Mouse (Mus musculus) G1E (cell line): ENCODE measurements at regions not wholly inside any gene's neighbourhood (a gene's known extent, or its start where the extent isn't known, plus 50 kb on each side); places are given as distances from the start of the nearest gene placed in this dataset.

Source experiments
- CTCF ChIP-seq: IDR thresholded peaks from 2 replicates; pipeline ENCODE4 v1.5.1; 2012; ENCODE audit warnings: low read depth, low read length, inconsistent platforms, mixed read lengths
- GATA1 ChIP-seq: IDR thresholded peaks from 2 replicates; pipeline ENCODE4 v1.6.1; 2012; ENCODE audit warnings: borderline replicate concordance, low read length, inconsistent platforms, mixed read lengths
- GATA2 ChIP-seq: IDR thresholded peaks from 2 replicates; pipeline ENCODE4 v1.6.1; 2012; ENCODE audit warnings: low read depth, low read length, inconsistent platforms, borderline replicate concordance
- POLR2AphosphoS5 ChIP-seq: IDR thresholded peaks from 2 replicates; pipeline ENCODE4 v1.6.1; 2012; ENCODE audit warnings: low read depth, low read length, inconsistent platforms; ENCODE audit not compliant: insufficient replicate concordance
- TAL1 ChIP-seq: conservative IDR thresholded peaks from 2 replicates; pipeline ENCODE4 v1.6.1; 2012; ENCODE audit warnings: low read depth, low read length, inconsistent platforms, mixed read lengths

DNA sequence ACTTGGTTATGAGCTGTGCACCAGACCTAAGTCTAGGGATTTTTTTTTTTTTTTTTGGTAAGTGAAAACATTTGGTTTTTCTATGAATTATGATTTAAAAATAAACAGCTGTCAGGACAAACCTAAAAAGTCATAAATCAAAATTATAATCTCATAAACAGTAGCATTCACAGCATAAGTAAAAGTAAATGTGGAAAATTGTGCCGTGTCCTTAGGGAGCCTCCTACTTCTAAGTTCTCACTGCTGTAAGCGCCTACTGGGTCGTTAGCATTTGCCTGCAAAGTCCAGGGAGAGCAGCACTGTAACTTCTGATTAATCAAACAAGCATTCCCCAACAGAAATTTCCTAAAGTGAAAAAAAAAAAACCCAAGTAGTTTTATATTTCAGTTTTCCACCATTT lies 104.2 kb upstream of the Palmd start:
- TF ChIP-seq POLR2AphosphoS5 (no peak), TAL1 (no peak), CTCF (no peak), GATA1 (no peak), GATA2 (no peak)
